Mouse (Mus musculus) gastrocnemius, postnatal 4 days (tissue): ENCODE measurements at regions not wholly inside any gene's neighbourhood (a gene's known extent, or its start where the extent isn't known, plus 50 kb on each side); places are given as distances from the start of the nearest gene placed in this dataset.
A peak's percentile ranks its signal among the peaks of the same experiment; 100 is the strongest.

Experiments
- DNase-seq, 2 experiments: peaks; one replicate each; pipeline ENCODE4 v3.0.0; 2021 to 2022; ENCODE audit warnings: low spot score in 2 of 2, mixed read lengths in 2 of 2

DNA sequence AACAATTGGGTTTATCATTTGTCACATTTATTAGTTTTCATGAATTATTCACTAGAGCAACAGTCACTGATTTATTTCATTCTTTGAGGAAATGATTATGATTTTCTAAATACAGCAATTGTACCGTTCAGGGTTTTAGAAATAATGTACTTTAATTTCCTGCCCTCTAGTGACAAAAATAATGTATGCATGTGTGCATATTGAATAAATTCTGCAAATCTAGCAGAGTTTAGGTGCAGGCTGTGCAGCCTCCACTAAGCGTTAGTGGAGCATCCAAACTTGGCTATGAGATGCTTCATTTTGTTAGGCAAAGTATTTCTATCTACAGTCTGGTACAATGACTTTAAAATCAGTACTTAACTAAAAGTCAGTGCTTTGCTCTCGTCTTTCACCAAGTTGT, 642.1 kb upstream of the A830018L16Rik start:
- no peak for DNase-seq

DNA sequence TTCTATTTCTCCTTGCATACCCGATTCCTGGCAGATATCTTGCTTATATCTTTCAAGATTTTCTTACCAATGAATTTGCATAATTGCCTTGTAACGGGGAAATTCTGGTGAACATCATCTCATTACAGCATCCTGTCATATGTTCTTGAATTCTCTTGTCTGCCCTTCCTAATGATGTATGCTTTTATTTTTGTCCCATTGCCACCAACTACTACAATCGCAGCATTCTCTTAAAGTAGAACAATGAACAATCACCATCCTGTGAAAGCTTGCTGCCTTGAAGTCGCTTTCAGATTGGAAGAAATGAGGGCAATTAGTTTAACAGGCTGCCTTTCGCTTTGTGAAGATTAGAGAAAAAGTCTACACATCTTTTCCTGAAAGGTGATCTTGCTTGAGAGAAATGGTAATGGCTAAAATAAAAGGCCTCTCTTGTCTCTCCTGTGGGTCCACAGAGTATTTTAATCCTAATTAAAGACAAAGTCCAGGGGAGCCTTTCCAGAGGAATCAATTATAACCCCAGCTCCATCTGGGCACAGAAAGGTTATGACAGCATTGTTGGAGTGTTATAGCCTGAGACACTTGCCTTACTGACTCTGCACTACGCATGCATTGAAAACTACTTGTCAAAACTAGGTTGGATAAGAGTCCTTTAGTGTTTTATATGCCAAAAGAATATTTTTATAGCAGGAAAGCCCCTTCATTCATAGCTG, 619.7 kb upstream of the A830018L16Rik start:
- DNase-seq, result no peak

DNA sequence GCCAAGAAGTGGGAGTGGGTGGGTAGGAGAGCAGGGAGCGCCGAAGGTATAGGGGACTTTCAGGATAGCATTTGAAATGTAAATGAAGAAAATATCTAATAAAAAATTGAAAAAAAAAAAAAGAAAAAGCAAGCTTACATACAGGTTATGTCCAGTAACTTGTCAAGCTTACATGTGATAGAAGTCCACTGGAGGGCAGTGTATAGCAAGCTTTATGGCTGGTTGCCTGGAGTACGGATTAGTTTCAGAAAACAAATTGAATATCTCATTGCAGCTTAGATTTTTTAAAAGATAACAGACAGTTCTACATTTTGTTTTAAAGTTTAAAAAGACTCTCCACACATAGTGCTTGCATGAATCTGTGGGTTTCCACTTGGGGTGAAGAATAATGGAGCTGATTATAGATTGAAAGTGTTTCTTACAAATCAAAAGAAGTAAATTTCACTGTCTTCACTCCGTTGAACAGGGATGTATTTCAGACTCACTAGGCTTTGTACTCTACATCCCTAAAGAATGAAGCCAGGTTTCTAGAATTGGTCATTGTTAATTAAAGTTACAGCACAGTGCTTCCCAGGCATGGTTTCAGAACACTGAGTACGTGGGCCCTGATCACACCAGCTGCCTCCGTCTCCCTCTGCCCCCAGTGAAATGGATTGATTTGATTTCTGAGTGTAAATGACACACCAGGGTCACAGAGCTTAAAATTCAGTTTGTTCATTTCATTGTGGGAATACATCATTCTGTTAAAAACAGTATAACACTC, 578.1 kb upstream of the A830018L16Rik start:
- DNase-seq, result peak in 1 of 2 experiments; percentile 10

DNA sequence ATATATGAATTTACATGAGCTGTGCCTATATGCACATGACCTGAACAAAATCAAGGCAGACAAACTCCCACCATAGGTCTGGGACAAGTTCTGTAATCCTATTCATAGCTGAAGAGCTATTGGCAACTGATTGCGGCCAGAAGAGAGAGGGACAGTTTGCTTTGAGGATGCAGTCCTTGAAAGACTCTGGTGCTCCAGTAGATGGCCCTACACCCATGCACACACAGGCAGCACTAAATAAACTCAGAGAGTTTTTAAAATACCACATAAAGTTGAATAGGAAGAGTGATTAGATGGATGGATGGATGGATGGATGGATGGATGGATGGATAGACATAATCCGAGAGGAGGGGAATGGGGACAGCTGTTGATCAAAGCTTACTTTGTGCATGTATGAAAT, 576.7 kb upstream of the A830018L16Rik start:
- no peak for DNase-seq

DNA sequence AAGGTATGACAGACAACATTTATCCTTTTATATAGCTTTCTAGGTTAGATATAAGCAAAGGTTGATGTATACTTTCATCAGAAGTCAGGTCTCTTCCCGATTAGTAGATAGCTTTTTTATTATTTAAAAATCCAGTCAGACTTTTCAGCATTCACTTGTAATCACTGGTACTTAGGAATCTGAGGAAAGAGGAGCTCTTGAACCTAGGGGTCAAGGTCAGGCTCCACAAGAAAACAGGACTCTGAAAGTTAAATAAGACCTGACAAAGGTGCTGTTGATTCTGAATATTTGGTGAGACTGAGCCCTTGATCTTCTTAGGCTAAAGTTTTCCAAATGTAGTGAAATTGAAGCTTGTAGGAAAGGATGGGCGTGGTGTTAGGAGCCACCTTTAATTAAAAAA, 561.0 kb upstream of the A830018L16Rik start:
- DNase-seq, result no peak

DNA sequence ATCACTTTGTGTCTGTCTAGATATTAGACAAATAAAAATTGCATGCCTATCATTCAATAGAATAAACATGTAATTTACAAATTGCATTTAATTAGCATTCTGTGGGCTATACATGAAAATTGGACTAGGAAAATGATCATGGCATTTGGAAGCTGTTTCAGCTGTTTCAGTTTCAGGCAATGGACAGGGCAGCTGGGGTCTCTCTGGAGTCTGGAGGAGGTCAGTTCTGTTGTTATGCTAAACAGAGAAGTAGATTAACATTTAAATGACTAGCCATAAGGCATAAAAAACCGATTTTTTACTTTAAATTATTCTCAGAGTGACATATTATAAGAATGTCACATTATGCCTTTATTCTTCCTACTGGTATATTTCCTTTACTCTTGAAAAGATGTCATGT, 559.4 kb upstream of the A830018L16Rik start:
- no peak for DNase-seq

DNA sequence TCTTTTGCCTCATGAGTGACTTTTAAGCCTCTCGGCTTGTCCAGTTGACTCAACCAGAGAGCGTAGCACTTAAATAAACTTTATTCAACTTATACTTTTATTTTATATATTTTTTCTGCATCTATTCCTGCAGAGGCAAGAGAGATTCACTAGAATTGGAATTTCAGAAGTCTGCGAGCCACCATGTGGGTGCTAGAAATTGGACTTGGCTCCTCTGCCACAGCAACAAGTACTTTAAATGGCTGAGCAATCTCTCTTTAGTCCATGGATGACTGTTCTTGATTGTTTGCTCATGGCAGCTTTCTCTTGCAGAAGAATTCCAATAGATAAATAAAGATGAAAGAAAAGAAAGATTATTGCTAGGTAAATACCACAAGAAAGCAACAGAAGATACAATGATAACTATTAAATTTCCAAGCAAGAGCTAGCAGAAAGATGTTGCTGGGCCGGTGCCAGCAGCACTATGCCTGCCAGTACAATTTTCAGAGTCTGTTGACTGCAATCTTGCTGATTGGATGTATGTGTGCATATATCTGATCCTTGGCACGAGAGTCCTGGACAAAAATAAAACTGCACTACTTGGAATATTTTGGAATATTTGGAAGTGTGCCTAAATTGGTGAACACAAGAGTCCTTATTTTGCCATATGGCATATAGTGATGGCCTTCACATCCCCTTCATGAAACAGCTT, 542.6 kb upstream of the A830018L16Rik start:
- DNase-seq, result no peak

DNA sequence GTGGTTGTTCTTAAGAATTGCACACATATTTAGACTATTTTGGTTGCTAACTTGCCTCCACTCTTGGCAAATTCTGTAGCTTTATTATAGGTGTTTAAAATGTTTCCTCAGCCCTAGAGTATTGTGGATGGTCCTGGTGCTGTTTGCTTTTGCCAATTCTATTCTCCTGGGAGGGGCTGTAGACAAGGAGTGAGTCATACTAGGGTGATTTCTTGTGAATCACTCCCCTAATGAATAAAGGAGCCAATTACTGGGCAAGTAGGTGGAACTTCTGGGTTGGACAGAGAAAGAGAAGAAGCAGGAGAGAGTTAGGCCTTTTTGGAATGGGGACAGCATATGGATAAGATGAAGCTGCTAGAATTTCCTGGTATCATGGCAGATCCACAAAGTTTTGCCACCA, 541.6 kb upstream of the A830018L16Rik start:
- no peak for DNase-seq

DNA sequence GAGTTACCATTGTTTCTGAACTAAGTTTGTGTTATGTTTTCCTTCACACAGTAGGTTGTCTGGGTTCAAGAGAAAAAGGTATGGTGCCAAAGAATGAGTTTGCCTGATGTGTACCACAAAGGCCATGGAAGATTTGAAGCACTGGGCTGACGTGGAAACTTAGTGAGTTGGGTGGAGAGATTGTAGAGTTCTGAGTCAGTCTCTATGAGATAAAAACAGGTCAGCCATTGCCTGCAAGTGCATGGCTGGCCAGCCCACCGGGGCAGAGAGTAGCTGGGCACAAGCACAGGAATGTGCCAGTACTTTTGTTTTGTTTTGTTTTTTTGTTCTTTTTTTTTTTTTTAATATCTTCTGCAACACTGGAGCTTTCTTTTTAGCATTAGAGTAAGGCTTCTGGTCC, 541.2 kb upstream of the A830018L16Rik start:
- no peak for DNase-seq

DNA sequence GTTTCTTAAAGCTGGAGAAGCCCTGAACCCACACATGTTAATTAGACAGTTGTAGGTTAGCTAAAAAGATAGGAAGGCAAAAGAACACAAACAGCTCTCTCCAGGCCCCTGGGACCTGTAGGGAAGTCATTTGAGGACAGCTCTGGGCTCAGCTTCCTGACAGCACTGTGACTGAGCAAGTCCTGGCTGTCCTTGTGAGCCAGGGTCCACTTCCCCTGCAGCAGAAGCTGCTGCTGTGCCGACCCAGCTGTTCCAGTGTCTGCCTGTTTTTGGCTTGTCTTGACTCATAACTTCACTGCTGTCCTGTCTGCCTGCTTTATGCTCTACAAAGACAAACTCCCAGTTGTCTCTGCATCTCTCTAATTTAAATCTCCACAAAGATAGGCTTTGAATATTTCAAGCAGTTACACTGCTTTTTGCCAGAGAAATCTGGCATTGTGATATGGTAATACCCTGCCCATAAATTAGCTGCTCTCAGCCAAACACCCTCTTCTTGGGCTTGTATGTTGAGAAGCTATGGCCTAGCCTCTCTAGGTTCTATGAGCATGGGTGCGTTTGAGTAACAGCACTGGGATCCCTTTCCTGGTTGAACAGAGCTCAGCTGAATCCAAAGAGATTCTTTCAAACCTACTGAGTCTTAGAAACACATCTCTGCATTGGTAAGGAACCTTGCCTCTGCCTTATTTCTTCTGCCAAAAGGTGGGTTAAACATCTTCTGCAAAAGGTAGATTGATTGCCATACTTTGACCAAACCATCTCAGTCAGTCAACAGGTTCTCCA, 536.3 kb upstream of the A830018L16Rik start:
- peak in 1 of 2 experiments; percentile 17 for DNase-seq

DNA sequence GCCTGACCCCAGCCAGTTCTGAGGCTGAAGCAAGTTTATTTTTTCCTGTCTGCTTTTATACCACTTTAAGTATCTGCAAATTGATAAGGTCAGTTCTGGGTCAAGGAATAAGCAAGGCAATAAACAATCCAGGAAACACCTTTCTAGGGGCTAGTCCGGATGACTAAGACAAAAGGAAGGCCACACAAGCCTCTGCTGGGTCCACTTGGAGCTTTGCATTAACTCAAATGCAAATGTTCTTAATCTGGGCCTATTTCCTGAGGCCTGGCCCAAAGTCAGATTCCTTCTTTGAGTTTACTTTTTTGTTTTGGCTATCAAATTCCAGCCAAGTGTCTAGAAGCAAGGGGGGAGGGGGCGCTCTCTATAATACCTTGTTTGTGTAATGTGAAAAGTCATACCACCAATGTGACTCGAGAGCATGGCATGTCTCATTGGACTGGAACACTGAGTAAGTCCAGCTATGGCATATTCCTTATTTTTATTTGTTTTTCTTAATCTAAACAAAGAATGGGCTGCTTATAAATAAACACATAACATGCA, 535.6 kb upstream of the A830018L16Rik start:
- DNase-seq, result no peak

DNA sequence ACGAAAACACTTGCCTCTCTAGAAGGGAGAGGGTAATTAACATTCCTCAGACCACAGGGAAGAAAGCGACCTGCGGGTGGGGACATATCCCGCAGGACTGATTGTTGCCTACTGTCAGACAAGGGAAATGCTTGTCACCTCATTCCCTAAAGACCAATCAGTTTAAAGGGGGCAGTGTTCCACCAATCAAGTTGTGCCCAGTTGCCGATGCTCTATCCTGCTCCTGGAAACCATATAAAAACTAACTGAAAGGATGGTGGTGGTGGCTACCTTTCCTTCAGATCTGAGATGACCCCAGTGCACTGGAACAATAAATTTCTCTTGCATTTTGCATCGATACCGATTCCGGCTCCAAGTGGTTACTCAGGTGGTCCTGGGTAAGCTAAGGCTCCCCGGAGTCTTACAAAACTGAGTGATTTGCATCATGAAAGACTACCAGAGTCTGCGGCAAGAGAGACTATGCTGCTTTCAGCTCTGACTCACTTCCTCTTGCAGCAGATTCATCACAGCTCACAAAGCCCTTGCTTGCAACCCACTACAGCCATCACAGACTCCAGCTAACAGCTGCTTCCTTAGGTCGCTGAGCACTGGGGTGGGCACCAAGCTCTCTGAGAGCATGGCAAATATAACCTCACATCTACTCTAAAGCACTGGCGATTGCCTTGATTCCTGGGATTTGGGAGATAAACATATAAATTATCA, 533.7 kb upstream of the A830018L16Rik start:
- DNase-seq, result no peak

DNA sequence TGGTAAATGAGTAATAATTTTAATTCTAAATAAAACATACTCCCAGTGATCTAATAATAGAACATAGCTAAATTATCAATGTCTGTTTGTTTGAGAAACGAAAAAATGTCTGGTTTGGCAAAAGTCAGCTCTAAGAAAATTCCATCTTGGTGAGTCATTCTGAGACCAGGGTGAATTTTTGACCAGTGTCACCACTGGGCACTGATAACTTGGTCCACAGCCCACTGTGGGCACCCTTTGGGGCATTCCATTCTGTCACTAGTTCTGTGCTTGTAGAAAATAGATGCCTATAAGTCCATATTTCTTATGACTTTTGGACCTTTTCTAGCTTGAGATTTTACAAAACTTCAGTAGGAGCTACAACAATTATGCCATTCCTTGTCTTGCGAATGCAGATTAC, 515.1 kb upstream of the A830018L16Rik start:
- no peak for DNase-seq

DNA sequence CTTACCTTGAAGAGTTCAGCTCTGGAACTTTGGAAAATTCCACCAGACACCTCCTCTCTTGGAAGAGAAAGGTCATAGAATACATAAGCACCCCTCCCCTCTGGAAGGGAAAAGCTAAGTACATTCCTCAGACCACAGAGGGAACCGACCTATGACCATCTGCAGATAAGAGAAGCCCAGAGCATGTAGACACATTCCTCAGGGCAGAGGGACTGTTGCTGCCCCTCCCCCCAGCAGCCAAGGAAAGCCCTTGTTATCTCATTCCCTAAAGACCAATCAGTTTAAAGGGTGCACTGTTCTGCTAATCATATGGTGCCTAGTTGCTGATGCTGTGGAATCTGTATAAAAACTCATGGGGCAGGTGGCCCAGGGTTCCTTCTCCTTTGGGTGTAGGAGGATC, 511.2 kb upstream of the A830018L16Rik start:
- no peak for DNase-seq

DNA sequence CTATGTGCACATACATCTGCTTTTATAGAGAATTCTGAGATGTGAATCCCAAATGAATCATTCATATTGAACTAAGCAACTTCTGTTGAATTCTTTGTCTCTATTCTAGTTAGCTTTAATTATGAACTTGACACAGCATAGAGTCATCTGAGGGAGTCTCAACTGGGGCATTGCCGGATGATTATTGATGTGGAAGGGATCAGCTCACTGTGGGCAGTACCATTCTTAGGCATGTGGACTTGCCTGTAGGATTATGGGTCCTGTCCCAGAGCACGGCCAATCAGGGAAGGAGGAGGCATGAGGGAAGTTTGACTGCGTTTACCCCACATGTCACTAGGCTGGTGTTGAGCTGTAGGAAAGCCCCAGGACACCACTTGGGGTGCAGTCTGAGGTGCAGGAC, 493.9 kb upstream of the A830018L16Rik start:
- no peak for DNase-seq

DNA sequence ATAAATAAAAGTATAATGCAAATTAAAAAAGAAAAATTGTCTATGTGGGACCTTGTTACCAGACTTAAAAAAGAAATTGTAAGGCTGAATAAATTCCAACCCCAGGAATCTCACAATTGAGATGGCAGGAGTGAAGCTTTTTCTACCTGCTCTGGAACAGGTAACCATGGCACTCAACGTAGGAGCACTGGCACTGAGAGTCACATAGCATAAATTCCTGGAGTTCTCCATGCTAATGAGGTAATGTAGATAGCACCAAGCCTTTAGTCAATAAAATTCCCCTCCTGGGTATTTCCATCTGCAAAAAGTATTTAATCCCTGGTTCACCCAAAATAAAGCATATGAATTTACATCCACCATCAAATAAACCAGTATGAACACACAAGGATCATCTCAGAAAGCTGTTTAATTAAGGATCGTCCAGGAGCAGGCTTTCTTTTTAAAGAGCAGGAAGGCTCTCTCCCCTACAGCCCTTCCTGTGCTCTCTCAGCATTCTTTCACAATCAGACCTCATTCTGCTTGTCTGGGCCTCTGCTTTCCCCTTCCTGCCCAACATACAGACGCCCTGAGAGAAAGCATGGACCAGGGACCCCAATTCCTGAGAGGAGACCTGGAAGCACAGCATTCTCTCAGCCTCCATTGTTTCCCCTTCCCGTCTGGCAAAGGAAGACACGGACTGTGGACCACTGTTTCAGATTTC, 481.4 kb upstream of the A830018L16Rik start:
- no peak for DNase-seq

DNA sequence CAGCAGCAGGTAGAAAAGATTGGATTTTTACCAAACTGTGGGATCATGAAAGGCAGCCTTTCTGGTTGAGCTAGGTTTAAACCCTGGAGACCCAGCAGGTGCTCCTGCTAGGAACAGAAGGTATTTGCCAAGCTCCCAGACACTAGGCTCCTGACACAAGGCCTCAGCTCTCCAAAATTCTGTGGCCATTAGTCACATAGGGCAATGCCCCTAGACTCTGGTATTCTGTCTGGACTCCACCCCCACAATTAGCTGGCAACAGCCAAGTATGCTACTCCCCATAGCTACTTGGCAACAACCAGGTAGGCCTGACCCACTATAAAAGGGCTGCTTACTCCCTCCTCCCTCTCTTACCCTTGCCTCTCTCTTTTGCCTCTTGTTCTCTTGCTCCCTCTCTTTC, 480.7 kb upstream of the A830018L16Rik start:
- DNase-seq, result no peak

DNA sequence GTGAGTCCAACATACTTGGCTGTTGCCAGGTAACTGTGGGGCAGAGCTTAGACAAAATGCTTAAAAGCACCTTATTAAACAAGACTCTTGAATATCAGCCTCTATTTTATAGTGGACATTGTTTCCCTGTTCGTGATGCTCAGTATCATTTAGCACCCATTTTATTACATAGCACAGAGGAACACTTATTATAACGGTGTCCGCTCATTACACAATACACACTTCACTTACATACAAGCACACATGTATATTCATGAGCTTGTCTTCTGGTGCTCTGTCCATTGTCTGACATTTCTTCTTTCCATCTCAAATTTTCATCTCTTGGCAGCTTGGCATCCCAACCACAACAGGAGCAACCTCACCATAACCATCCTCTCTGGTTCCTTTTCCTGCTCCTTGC, 475.5 kb upstream of the A830018L16Rik start:
- no peak for DNase-seq

DNA sequence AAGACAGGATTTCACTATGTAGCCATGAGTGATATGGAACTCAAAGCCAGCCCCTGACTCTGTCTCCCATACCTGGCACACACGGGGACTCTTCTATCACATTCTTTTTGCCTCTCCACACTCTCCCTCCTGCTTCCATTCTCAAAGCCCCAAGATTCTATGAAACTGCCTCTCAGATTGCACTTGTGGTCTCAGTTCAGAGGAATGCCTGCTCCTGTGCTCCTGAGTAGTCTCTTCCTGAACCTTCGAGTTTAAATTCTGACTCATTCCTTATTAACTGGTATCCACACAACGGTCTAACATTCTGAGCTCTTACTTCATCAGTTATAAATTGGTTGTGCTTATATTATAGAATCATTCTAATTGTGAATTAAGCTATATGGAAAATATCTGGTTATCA, 473.6 kb upstream of the A830018L16Rik start:
- DNase-seq, result no peak

DNA sequence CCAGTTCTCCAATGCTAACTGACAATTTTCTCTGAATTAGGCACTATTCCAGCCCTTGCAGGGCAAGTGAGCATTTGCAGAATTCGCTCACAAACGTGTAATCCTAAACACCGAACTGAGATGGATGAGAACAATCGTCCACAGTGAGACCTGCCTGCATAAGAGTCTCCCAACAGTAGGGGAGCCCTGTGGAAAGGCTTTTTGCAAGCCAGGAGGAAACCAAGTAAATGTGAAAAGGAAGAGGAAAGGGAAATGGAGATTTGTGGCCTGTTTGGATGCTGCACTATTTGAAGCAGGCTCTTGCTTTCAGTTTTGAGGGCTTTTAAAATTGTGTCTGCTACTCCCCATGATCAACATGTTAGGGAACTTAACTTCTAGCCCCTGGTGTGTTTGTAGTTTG, 470.9 kb upstream of the A830018L16Rik start:
- no peak for DNase-seq
